Mouse (Mus musculus) adrenal gland, adult 18-20 months (tissue): ENCODE data around the gene Tagap1. TPM values are rescaled to one million over a fixed set of nuclear protein-coding genes. Genes with fewer than 3 reads are reported as not detected.
"Not testable (repeated sequence)": the region's sequence is repeated elsewhere in the genome, so short reads cannot be mapped to it uniquely, and the experiment has no call there.

Experiments
- DNase-seq, 2 experiments: peaks; one replicate each; pipeline ENCODE4 v3.0.0; 2021 to 2022; ENCODE audit warnings: low spot score in 2 of 2
- total RNA-seq, 2 experiments: library from RNA; stranded (reverse); gene quantifications; 1 replicate in 1 of 2; 2 replicates in 1 of 2; pipeline ENCODE4 v1.2.3; 2021

Tagap1 gene
- total RNA-seq, 2 experiments from 2014 or later, result 18.4 to 18.9 TPM

GRCm38 (mm10) chr17:6962936-6963335, 2.0 kb upstream of the Tagap1 start:
- DNase-seq, result not testable (repeated sequence)

DNA sequence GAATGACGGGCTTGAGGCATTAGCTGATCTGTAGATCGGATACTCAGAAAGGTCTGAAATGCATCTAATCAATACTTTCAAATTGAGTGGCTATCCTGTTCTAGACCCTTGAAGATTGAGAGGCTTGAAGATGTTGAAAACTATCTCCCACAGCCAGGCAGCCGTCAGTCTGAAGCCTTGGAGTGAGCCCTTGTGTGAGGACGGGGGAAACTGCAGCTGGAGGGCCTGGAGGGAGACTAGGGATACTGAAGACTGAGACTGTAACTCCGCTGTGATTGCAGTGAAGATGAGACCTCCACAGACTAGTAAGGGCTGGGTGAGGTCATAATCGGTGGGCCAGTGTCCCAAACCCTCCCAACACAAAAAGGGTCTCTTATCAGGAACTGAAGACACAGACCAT, 1.4 kb upstream of the Tagap1 start:
- not testable (repeated sequence) for DNase-seq

DNA sequence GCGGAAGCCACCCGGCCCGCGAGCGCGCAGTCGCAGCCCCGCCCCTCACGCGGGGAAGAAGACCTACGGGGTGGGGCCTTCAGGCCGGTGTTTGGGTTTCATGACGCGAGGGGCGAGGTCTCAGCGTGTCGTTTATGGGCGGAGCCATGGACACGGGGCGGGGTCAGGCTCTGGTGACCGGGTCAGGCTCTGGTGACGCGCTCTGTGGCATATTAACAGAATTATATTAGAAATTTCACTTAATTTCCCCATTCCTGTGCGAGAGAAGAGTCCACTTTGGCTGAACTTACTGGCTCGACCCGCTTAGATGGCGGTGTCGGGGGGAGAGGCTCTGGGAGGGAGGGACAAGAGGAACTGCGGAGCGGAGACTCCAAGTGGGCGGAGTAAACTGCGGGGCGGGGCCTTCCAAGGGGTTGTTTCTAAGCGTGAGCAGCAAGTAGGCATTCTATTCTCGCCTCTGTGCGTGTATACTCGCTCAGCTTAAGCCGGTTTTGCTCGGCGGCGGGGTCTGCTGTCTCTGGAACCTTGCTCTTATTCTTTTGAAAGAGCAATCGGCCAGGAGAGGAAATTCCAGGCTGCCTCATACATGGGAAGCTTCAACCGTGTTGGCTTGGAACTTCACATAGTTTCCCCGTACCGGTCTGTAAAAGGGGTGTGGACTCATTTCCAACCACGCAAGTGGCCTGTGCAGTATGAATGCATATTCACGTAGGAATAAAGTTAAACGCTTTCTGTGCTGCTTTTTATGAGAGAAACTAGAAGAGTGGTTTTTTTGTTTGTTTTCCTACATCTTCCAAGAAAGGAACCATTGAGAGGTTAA, 435 bp upstream of the Tagap1 start:
- DNase-seq, result not testable (repeated sequence)

GRCm38 (mm10) chr17:6960349-6960748, 607 bp downstream of the Tagap1 start:
- not testable (repeated sequence) for DNase-seq

GRCm38 (mm10) chr17:6959543-6960259, 1.3 kb downstream of the Tagap1 start:
- DNase-seq, result not testable (repeated sequence)

GRCm38 (mm10) chr17:6958881-6959280, 2.1 kb downstream of the Tagap1 start:
- not testable (repeated sequence) for DNase-seq

- DNase-seq, result not testable (repeated sequence)
These were observed 12.2 kb downstream of the Tagap1 start for GRCm38 (mm10) chr17:6948769-6949228.

- peak; percentile 76 to 82 for DNase-seq
These were observed 12.8 kb downstream of the Tagap1 start, which contains the start of gene Rsph3b for GRCm38 (mm10) chr17:6947984-6948768. Gene Rsph3b, minus strand, starts transcription at chr17:6948682.

GRCm38 (mm10) chr17:6947637-6947983, 13.3 kb downstream of the Tagap1 start:
- DNase-seq, result not testable (repeated sequence)

DNA sequence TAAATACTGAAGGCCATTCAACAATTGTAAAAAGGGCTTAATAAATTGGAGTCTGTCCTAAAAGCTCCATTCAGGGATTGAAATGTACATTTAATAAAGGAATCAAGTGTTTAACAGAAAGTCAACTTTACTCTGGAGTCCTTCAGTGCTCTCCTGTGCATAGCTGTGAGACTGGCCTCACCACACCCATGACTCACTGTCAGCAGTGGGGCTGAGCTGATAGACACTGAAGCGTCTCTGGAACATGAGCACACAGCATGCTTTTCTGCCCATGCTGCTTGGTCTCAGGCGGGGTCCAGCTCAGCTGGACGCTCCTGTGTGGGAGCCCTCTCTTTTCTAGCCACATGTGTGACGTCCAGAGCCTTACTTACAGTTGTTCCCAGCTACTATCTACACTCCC, 18.4 kb downstream of the Tagap1 start:
- not testable (repeated sequence) for DNase-seq

DNA sequence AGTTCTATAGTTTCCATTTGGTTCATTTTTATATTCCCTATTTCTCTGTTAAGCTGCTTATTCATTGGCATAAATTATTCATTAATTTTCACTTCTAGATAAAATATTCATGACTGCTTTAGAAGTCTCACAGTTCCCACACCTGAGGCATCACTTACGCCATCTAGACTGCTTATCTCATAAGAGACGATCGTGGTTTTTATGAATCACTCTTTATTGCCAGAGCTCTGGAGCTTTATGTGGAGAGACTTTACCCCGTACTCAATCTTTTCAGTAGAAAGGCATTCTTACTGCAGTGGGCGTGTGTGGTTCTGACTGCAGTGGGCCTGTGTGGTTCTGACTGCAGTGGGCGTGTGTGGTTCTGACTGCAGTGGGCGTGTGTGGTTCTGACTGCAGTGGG, 29.3 kb downstream of the Tagap1 start:
- not testable (repeated sequence) for DNase-seq

- DNase-seq, result not testable (repeated sequence)
These were observed 40.5 kb downstream of the Tagap1 start for GRCm38 (mm10) chr17:6920351-6920894.

GRCm38 (mm10) chr17:6919388-6919787, 41.6 kb downstream of the Tagap1 start:
- DNase-seq, result not testable (repeated sequence)

DNA sequence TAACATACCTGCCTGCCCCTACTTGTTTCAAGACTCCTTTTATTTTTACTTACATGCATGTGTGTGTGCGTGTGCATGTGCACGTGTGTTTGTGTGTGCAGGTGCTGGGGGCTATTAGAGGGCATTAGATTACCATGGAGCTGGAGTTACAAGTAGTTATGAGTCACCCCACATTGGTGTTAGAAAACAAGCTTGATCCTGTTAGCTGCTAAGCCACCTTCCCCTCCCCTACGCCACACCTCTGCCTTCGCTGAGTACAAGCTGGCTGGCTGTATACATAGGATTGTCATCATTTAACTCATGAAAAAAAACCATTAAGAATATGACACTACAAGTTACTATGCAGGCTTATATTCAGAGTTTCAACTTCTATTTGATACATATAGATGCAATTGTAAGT, 45.7 kb downstream of the Tagap1 start:
- DNase-seq, result not testable (repeated sequence)

DNA sequence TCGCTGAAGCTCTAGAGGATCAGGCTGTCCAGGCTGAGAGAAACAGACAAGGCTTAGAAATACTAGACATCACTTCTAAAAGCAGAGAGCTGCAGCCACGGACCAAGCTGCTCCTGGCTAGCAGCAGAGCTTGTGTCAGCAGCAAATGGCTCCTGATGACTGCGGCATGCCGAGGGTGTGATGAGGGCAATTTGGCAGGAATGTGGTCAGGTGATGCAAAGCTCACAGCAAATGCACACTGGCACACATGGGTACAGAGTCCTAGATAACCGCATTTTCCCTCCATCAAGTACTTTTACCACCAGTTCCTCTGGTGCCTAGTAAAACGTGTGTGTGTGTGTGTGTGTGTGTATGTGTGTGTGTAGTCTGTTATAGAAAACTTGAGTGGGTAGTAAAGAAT, 46.9 kb downstream of the Tagap1 start:
- DNase-seq, result not testable (repeated sequence)

Other genes starting within 250 kb of the Tagap1 start
- gene Ezr, start 178.4 kb downstream of the Tagap1 start, total RNA-seq, result 10 to 100 TPM; 25.9 to 45.7 TPM
- 10 to 100 TPM; 36.0 to 48.7 TPM for gene Rsph3b, start 12.5 kb downstream of the Tagap1 start, total RNA-seq
- gene Rnaset2b, start 9.5 kb upstream of the Tagap1 start, total RNA-seq, result 100 to 1,000 TPM; 426 to 434 TPM
- not detected for gene Gm49721, start 17.7 kb upstream of the Tagap1 start, total RNA-seq
- not detected for gene Gm1604a, start 64.4 kb upstream of the Tagap1 start, total RNA-seq
- 10 to 100 TPM; 11.3 to 12.8 TPM for gene Rps6ka2, start 209.0 kb upstream of the Tagap1 start, total RNA-seq